Mouse (Mus musculus) layer of hippocampus, adult 8-10 months (tissue): ENCODE measurements around the gene Lrp5. TPM values are rescaled to one million over a fixed set of nuclear protein-coding genes. Genes with fewer than 3 reads are reported as not detected.
A peak's percentile ranks its signal among the peaks of the same experiment; 100 is the strongest.
"Not testable (repeated sequence)": the region's sequence is repeated elsewhere in the genome, so short reads cannot be mapped to it uniquely, and the experiment has no call there.

Experiments
- DNase-seq, 2 experiments: peaks; one replicate each; pipeline ENCODE4 v3.0.0; 2022; ENCODE audit warnings: low spot score in 2 of 2
- total RNA-seq, 4 experiments: library from RNA; stranded (reverse); gene quantifications; 2 replicates each; pipeline ENCODE4 v1.2.4; 2022

Gene Lrp5
- total RNA-seq, 4 experiments from 2014 or later, result 8.6 to 14.0 (median 10.9) TPM

DNA sequence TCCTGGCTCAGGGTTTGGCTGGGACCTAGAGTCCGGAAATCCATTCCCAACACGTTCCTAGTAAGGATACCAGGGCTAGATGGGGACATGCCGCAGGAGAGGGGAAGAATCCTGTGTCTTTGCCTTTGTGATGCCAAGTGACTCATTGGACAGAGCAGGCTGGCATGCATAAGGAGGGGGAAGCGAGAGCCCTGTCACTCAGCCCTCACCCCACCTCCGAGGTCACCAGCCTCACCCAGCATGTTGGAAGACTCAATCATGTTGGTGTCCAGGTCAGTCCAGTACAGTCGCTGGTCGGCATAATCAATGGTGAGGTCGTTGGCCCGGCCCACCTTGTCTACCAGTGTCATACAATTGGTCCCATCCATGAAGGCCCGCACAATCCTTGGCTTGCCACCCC, 72.4 kb downstream of the Lrp5 start:
- no peak for DNase-seq

DNA sequence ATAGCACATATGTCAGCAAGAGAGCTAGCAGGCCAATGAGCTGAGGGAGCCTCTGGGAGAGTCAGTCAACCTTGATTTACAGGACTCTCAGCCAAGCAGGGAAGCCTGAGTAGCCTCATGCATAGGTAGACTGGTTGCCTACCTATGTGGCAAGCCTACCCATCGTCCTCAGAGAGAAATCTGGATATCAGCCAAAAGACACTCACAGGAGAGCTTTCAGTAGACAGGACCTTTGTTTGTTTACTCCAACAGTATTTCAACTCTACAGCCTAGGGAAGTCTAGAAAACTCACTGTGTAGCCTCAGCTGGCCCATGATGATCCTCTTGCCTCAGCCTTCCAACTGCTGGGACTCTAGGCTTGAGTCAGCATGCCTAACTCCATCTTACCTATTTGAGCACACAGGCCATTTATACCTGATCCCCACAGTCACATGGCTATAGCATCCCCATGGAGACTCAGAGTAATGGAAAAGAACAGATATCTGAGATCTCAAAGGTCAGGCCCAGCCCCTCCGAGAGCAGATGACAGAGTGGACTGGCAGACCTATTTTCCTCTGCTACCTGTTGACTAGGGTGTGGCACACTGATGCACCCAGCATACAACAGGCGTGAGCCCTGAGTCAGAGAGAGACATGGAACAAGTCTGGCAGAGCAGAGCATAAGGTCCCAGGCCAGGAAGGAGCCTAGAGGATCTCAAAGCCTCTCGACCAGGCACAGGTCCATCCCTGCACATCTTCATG, 73.7 kb downstream of the Lrp5 start:
- DNase-seq, result no peak

DNA sequence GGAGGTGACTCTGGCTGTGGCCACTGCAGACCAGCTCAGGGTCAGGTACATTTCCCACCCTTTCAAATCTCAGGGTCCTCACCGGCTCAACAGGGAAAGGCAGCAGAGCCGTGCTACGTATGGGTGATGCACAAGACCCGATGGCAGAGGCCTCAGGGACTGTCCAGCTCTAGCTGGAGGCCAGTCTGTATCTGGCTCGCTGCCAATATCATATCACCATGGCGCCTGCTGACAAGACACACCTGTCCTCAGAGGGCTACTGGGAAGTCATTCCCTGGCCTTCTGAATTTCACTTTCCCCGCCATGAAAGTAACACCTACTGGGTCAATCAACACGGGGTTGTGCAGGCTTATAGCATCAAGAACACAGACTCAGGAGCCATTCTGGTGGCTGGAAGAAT, 74.6 kb downstream of the Lrp5 start:
- no peak for DNase-seq

DNA sequence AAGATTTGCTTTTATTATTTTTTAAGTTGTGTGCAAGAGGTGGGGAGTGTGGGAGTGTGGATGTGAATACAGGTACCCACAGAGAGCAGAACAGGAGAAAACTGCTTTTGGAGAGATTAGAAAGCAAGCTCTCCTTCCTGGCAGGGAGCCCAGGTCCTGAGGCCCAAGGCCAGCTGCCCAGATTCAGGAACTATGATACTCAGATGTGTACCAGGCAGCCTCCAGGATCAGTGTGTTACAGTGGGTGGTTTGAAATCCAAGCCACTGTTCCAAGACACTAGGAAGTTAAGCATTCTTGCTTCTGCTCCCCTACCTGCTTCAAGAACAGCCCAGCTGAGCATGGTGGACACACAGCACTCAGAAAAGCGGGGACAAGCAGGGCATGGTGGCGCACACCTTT, 75.5 kb downstream of the Lrp5 start:
- DNase-seq, result no peak

DNA sequence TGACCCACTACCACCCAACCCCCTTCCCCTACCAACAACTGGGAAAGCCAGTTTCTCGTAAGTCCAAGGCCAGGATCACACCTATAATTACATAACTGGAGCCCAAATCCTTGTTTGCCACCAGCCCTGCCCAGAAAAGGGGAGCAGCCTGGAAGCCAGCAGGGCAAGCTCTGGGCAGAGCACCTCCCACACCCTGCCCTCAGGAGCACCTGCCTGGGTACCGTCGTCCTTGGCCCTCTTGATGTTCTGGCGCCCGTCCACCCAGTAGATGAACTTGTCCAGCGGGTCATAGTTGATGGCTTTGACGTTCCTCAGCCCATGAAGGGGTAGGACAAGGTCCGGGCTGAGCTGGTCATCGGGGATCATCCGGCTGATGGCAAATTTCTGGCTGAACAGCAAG, 76.5 kb downstream of the Lrp5 start:
- DNase-seq, result no peak

DNA sequence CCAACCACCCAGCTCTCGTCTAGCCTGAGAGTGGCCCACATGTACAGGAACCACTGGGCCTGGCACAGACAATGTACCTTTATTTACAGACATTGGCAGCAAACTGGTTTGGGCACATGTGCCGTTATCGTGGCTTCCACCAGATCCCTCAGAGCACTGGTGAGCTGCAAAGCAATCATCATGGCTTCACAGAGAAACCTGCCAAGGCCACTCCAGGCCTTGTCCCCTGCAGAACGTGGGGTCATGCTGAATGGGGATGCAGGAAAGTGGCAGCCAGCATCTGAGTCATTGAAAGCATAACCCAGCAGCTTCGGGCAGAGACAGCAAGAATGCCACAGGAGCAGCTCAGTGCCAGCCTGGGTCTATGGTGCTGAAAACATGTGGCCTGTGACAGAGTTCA, 92.0 kb downstream of the Lrp5 start:
- no peak for DNase-seq

DNA sequence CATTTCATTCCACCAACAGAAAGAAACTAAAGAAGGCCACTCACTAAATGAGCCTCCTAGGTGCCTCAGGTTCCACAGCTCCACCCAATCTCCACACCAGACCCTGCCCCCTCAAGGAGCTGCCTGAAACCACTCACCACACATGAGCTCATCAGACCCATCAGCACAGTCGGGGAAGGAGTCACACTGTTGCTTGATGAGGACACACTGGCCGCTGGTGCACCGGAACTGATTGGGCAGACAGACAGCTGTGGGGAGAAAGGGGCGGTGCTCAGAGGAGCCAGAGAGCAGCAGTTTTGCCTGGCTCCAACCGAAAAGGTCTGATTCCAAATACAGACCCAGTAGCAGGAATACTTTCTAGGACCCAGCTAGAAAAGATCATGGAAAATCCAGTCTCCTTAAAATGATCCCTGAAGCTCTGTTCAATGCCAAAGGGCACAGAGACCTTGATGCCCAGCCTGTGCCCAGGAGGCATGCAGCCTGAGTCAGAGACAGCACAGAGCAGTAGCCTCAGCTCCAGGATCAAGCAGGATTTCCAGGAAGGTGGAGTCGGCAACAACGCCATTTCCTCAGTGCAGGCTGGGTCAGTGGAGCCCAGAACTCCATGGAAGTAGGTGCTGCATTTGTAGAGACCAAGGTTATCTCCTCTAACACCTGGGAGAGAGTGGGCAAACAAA, 92.8 kb downstream of the Lrp5 start:
- DNase-seq, result no peak

DNA sequence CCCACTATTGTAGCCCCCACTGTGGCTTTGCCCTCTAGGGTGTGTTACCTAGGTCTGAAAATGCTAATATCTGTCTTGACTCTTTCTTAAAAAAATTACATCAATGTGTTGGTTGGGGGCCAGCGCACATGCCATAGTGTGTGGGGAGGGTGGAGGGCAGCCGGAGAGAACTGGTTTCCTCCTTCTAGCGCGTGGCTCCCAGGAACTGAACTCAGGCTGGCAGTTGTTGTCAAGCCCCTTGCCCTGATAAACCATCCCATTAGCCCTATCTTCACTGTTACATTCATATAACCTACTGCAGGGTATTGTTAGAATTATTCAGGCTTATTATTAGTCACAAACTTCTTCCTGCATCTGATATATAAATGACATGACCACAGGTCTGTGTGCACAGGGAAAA, 96.4 kb downstream of the Lrp5 start:
- no peak for DNase-seq

DNA sequence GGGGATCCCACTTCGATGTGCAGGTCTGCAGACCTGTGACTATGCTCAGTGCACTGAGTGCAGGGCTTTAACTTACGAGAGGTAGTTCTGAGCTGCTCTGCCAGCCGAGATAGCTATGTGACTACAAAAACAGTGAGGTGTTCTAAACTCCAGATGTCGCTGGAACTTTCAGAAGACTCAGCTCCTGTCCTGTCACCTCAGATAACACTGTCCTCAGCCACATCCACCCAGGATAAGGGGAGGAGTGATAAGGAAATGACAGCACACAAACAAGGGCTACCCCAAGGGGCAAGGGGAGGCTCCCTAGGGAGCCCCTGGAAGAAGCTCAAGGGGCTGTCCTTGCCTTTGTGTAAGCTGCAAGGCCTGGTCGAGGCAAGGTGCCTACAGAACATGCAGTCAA, 96.8 kb downstream of the Lrp5 start:
- no peak for DNase-seq

DNA sequence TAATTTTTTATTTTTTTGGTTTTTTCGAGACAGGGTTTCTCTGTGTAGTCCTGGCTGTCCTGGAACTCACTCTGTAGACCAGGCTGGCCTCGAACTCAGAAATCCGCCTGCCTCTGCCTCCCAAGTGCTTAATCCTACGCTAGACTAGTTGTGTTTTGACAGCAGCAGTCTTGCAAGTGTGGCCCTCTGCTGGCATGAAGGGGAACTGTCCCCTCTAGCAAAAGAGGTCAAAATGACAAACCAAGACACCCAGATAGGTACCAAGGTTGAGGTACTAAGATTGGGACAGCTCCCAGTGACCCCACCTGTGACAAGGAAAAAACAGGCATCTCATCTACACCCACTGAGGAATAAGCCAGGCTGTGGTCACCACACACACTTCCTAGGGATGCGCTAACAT, 98.6 kb downstream of the Lrp5 start:
- DNase-seq, result not testable (repeated sequence)

DNA sequence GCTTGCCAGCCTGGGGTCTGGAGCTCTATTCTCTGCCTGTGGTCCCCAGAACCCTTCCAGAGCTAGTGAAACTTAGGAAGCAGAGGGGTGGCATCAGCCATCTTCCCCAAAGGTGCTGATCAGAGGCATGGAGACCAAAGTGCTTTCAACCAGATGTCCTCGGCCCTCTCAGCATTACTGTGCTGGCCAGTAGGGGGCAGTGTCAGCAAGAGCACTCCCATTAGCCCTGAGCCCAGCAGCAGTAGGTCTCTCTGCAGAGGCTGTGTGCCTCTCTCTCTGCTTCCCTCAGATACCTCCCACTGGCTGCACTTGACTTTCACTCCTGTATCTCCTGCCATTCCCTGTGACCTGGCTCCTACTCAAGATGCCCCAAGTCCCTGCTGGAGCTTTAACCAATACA, 99.8 kb downstream of the Lrp5 start:
- DNase-seq, result peak in 1 of 2 experiments; percentile 52

DNA sequence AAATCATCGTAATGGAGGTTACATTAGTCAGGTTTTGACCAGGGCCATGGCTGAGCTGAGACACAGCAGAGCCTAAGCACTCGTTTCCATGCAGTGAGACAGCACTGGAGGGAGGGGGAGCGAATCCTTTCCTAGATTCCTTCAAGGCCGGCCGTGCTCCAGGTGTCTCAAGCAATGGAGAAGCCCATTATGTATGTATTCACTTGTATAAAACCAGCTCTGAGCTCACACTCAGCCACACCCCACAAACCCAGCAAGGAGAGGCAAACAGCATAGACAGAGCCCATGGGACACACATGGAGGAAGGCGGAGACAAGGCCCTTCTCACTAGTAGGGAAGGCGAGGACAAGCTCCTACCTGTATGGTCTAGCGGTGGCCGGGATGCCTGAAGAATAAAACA, 100.3 kb downstream of the Lrp5 start:
- DNase-seq, result no peak

DNA sequence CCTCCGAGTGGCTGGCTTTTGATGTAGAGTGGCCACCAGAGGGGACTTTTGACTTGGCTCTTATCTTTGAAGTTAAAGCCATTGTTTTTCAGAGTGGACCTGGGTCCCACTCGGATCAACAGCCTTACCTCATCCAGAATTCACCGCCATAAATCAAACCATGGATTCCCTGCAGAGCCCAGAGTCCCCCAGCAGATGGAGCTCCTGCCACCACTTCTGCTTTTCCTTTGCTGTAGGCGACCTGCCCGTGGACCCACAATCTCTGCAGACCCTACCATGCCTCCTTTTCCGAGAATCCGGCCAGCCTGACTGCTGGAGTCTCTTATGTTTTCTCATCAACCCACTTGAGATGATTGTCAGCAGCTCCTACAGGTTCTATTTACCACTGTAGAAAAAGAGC, 105.0 kb downstream of the Lrp5 start:
- DNase-seq, result peak; percentile 44 to 69

DNA sequence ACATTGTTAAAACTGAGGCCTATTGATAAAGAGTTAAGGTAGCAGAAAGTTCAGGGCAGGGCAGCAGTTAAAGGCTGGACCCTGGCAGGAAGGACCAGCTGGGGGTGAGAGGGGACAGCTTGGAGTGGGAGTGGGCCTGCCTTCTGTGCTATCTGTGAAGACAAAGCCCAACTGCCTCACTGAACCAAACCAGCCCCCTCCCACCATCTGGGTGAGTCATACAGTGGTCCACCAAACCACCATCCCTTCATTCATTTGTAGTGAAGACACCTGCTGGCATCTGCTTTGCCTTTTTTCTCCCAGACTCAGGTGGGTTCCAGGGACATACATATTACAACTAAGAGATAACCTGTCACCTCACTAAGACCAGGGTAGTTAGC, 108.5 kb downstream of the Lrp5 start:
- no peak for DNase-seq

DNA sequence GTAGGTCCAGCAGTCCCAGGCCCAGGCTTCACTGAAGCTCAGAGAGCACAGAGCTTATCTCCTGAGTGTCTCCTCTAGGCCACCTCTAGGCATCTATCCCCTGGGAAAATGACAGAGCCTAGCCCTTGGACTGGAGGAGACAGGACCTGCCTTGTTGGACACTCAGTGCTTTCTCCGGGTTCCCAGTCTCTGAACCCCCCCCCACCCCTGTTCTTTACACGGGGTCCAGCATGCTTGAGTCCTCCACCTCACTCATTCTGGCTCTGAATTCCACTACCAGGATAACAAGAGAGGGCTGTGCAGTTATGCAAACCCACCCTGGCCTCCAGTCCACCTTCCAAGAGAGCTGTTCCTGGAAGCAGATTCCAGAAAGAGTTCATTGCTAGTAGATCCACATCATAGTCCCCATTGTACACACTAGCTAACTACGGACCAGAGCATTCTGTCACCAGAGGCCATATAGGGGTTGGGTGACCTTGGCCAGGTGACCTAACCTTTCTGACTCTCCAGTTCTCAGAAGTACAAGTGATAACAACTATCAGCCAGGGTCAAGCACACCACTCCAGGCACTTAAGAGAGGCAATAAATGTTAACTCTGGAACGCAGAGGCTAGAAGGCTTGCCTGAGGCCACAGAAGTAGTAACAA, 109.0 kb downstream of the Lrp5 start:
- DNase-seq, result no peak

DNA sequence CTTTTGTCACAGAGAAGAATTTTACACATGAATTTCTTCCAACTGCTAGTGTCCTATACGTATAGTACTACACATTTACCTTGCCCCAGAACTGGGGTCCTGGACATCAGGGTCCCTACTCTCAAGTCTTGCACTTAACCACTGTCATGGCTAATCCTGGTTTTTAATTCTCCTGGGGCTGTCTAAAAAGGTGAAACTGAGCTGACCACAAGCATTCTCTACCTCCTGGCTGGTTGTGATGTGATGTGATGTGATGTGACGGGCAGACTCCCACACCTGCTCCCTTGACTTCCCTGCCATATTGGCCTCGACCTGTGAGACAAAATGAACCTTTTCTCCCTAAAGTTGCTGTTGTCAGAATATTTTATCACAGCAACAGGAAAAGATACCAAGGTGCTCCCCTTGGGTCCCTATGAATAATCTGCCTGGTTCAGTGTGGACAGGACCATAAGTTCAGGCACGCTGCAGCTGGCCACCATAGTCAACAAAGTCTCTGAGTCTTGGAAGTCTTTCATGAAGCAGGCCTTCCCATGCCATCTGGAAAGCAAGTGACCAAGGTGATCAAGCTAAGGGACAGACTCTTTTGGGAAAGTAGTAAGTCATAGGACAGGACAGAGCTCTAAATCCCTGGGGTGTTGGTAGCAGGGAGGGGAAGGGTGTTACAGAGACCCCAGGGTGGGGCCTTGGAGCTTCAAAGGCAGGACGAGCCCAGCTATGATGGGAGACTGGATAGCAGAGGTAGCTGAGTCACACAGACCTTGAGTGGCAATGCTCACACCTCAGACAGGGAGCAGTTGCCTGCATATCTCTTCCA, 109.7 kb downstream of the Lrp5 start:
- no peak for DNase-seq

DNA sequence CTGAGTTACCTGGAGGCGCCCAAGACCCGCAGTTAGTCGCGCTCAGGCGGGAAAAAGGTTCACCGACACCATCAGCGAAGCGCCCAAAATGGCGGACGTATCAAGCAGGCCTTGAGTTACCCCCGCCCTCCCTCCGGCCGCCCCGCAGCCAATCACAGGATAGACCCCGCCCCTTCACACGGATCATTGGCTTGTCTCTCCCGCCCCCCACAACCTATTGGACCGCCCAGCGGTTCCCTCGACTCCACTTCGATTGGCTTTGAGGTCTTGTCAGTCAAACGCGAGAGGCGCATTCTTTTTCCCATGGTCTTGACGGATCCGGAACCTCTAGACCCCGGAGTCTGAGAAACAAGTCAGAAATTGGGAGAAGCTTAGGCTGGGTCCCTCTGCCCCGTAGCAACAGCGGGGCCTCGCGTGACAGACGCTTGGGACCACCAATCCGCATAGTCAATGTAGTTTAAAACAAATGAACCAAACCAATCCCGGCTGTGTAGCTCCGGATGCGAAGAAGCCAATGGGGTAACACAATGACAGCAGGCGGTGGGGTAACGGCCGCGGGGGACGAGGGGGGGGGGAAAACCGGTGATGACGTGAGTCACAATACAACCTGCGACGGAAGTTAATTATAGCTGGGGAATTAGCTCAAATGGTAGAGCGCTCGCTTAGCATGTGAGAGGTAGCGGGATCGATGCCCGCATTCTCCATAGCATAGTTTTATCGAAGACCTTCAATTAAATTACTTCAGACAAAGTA, 110.6 kb downstream of the Lrp5 start, which contains the start of gene Ppp6r3:
Gene Ppp6r3 (minus strand): TSS at position 118 of the 753 bp plus-strand sequence.
- peak; percentile 98 to 99 for DNase-seq

DNA sequence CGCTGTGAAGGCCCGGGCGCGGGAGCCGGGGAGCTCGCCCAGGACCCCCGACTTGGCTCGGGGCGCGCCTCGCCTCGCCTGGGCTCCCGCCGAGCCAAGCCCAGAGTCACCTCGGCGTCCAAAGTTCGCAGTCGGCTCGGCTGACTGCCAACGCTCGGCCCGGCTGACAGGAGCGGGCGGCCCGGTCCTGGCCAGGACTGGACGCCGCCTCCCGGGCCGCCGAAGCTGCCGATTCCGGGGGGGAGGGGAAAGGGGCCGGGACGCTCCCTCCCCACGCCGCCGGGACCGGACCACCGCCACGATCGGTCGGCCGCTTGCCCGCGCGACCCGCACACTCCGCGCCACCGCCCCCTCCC, 111.1 kb downstream of the Lrp5 start:
- DNase-seq, result no peak

DNA sequence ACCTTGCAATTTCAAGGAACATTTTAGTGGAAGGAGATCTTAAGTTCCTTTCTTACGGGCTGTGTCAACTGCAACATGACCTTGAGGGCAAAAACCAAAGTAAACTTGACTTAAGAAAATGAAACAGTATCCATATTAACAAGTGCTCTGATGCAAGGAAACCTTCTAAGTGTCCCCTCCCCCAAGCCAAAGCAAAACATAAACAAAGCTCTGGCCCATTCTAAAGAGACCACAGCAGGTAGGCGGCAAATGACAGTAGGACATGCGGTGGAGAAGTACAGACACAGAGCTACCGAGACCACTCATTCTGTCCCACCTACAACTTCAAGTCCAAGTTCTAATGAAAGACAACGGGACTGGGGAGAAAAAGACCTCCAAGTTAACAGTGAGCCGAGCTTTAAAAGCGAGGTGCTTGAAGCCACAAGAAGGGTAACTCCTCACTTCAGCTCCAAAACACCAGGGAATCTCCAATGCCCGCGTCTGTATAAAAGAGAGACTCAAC, 111.7 kb downstream of the Lrp5 start:
- DNase-seq, result no peak

DNA sequence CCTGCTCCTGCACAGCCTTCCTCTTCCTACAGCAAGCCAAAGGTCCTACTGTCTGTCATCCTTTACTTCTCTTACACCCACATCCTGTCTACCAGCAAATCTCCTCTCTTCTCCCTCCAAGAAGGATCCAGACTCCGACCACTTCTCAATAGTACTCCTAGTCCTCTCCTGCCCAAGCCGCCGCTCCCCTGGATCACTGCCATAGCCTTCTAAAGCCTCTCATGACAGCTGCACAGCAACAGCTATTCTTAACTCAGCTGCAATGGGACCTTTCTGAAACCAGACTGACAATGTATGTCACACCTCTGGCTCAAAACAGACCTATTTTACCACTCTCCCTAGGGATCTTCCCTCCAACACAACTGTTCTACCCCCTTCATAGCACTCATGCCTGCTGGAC, 122.1 kb downstream of the Lrp5 start:
- DNase-seq, result no peak

DNA sequence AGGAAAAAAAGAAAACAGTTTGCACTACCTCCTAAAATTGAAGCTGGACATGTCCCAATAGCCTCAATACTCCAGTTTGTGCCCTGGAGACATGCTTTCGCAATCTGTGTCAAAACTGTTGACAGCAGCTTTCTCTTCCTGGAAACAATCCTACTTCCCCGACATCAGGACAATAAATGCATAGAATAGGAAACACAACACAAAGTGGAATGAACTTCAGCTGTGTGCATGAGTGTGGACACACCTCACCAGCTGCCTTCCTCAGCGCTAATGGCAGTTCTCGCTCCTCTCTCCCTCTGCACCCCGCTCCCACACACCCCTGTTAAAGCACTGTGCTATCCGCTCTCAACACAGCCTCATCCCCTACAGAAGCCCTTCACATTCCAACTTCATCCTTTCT, 123.6 kb downstream of the Lrp5 start:
- no peak for DNase-seq
